Mouse (Mus musculus) Patski (cell line): ENCODE measurements around the gene Rnf167. TPM values are rescaled to one million over a fixed set of nuclear protein-coding genes. Genes with fewer than 3 reads are reported as not detected.

Experiments used
- ATAC-seq: fragments of 100-300 bp; one replicate; pipeline ENCODE4 v1.8.0; 2021
- CTCF ChIA-PET: fragments of 350-600 bp; sonication (Branson Sonifier 250); formaldehyde crosslinking; loops from one replicate; lab custom pipeline; 2022; ENCODE audit warnings: inconsistent platforms; lab: Charles Lee
- POLR2A ChIA-PET: fragments of 350-600 bp; sonication (Branson Sonifier 250); formaldehyde crosslinking; loops from one replicate; lab custom pipeline; 2022; ENCODE audit warnings: antibody characterized with exemption, inconsistent platforms; lab: Charles Lee
- DNase-seq: peaks from one replicate; pipeline ENCODE4 v3.0.0-alpha.2; 2011; ENCODE audit warnings: low read depth, low spot score
- H3K27me3 ChIP-seq: fragments of 371-371 bp; one replicate; pipeline ENCODE4 v1.5.1; 2021
- CTCF ChIP-seq: fragments of 100-300 bp; IDR thresholded peaks from one replicate; pipeline ENCODE4 v1.5.1; 2021
- in situ Hi-C: fragments of 300-500 bp; cut with MboI; formaldehyde crosslinking; loops from 3 replicates; pipeline ENCODE4 v1.11.1; 2018; ENCODE audit warnings: low pct_unique_long_range_greater_than_20kb, mixed read lengths
- polyA plus RNA-seq: library from polyadenylated mRNA; unstranded; gene quantifications from one replicate; pipeline ENCODE4 v1.2.3, GENCODE M21; 2021

The Rnf167 gene
- polyA plus RNA-seq, 1 experiment from 2014 or later = 37.0 TPM

- in situ Hi-C loops = loop anchor here (5.0 kb wide), 1 partner anchor 122 kb away; no protein-coding TSS in a partner anchor
- DNase-seq (no peak), ATAC-seq (no peak)
- TF ChIP-seq CTCF = no peak
- POLR2A ChIA-PET = interaction anchor here (0.6 to 1.1 kb wide), 2 partner anchors 15 to 105 kb away, joined by 3 read pairs; no protein-coding TSS in a partner anchor
- H3K27me3 ChIP-seq = no peaks in the 10 kb centered on the region
- CTCF ChIA-PET = interaction anchor here (1.0 to 1.2 kb wide), 2 partner anchors 8 to 104 kb away, joined by 3 read pairs; no protein-coding TSS in a partner anchor
Measured at GRCm38 (mm10) chr11:70630129-70630528, 16.9 kb upstream of the Rnf167 start.

- H3K27me3 ChIP-seq = no peaks in the 10 kb centered on the region
Measured at GRCm38 (mm10) chr11:70635601-70636000, 11.4 kb upstream of the Rnf167 start.

GRCm38 (mm10) chr11:70637764-70638163, 9.3 kb upstream of the Rnf167 start:
- ChIA-PET CTCF (interaction anchor here (0.7 kb wide), 1 partner anchor 8 kb away, joined by 3 read pairs; no protein-coding TSS in a partner anchor), POLR2A (interaction anchor here (1.4 kb wide), 1 partner anchor 11 kb away, joined by 4 read pairs; no protein-coding TSS in a partner anchor)
- in situ Hi-C loops = no loop called here
- TF ChIP-seq CTCF = no peak
- DNase-seq = no peak
- no peaks in the 10 kb centered on the region for H3K27me3 ChIP-seq
- ATAC-seq = no peak

More at GRCm38 (mm10) chr11:70635601-70636000, 11.4 kb upstream of the Rnf167 start:
- ATAC-seq (no peak), DNase-seq (no peak)
- no peak for TF ChIP-seq CTCF
- POLR2A ChIA-PET = no interaction called here
- CTCF ChIA-PET = interaction anchor here (1.1 to 2.0 kb wide), 2 partner anchors 10 to 12 kb away, joined by 3 to 6 read pairs; partner anchors contain the start of genes Rnf167 and Slc25a11
- in situ Hi-C loops = no loop called here

- no peak for TF ChIP-seq CTCF
- POLR2A ChIA-PET = interaction anchor here (1.4 kb wide), 1 partner anchor 12 kb away, joined by 4 read pairs; no protein-coding TSS in a partner anchor
- no peaks in the 10 kb centered on the region for H3K27me3 ChIP-seq
- no peak for DNase-seq
- CTCF ChIA-PET = interaction anchor here (0.7 kb wide), 1 partner anchor 8 kb away, joined by 3 read pairs; no protein-coding TSS in a partner anchor
- in situ Hi-C loops = no loop called here
- no peak for ATAC-seq
Measured at GRCm38 (mm10) chr11:70638293-70638692, 8.7 kb upstream of the Rnf167 start.

GRCm38 (mm10) chr11:70638714-70639278, 8.2 kb upstream of the Rnf167 start, which contains the start of gene Gp1ba:
Gp1ba (plus strand) TSS chr11:70639122.
- no peak for TF ChIP-seq CTCF
- in situ Hi-C loops = no loop called here
- no peaks in the 10 kb centered on the region for H3K27me3 ChIP-seq
- ChIA-PET CTCF (no interaction called here), POLR2A (interaction anchor here (1.4 kb wide), 1 partner anchor 12 kb away, joined by 4 read pairs; no protein-coding TSS in a partner anchor)
- no peak for DNase-seq
- no peak for ATAC-seq

GRCm38 (mm10) chr11:70639976-70640375, 7.1 kb upstream of the Rnf167 start:
- no peak for DNase-seq
- in situ Hi-C loops = no loop called here
- ChIA-PET POLR2A (no interaction called here), CTCF (no interaction called here)
- H3K27me3 ChIP-seq = no peaks in the 10 kb centered on the region
- TF ChIP-seq CTCF = no peak
- ATAC-seq = no peak

GRCm38 (mm10) chr11:70641241-70641640, 5.8 kb upstream of the Rnf167 start:
- DNase-seq = no peak
- POLR2A ChIA-PET = interaction anchor here (1.0 kb wide), 1 partner anchor 14 kb away, joined by 4 read pairs; no protein-coding TSS in a partner anchor
- no peak for TF ChIP-seq CTCF

GRCm38 (mm10) chr11:70643051-70643450, 4.0 kb upstream of the Rnf167 start:
- ATAC-seq = no peak
- POLR2A ChIA-PET = no interaction called here

More at GRCm38 (mm10) chr11:70641241-70641640, 5.8 kb upstream of the Rnf167 start:
- H3K27me3 ChIP-seq = no peaks in the 10 kb centered on the region
- CTCF ChIA-PET = no interaction called here
- in situ Hi-C loops = no loop called here
- ATAC-seq = no peak

GRCm38 (mm10) chr11:70644564-70645103, 2.4 kb upstream of the Rnf167 start:
- POLR2A ChIA-PET = interaction anchor here (1.2 kb wide), 1 partner anchor 14 kb away, joined by 3 read pairs; no protein-coding TSS in a partner anchor
- DNase-seq (no peak), ATAC-seq (no peak)
- in situ Hi-C loops = no loop called here
- TF ChIP-seq CTCF = no peak
- CTCF ChIA-PET = interaction anchor here (1.1 kb wide), 1 partner anchor 20 kb away, joined by 3 read pairs; no protein-coding TSS in a partner anchor
- no peaks in the 10 kb centered on the region for H3K27me3 ChIP-seq

More at GRCm38 (mm10) chr11:70643051-70643450, 4.0 kb upstream of the Rnf167 start:
- no peak for TF ChIP-seq CTCF
- DNase-seq = no peak
- in situ Hi-C loops = no loop called here
- no peaks in the 10 kb centered on the region for H3K27me3 ChIP-seq
- CTCF ChIA-PET = no interaction called here

GRCm38 (mm10) chr11:70645461-70646258, 1.4 kb upstream of the Rnf167 start:
- in situ Hi-C loops = no loop called here
- ATAC-seq (no peak), DNase-seq (no peak)
- H3K27me3 ChIP-seq = no peaks in the 10 kb centered on the region
- no peak for TF ChIP-seq CTCF
- ChIA-PET POLR2A (interaction anchor here (1.2 to 3.2 kb wide), 2 partner anchors 15 to 42 kb away, joined by 3 to 7 read pairs; partner anchors contain the start of gene Camta2), CTCF (interaction anchor here (1.1 kb wide), 1 partner anchor 21 kb away, joined by 3 read pairs; no protein-coding TSS in a partner anchor)
